Mouse (Mus musculus) MEL (cell line): Measurements from ENCODE around the gene Wrb. TPM values are rescaled to one million over a fixed set of nuclear protein-coding genes. Genes with fewer than 3 reads are reported as not detected.

ENCODE experiments used
- DNase-seq: peaks from one replicate; pipeline ENCODE4 v3.0.0; 2011; ENCODE audit warnings: low read depth, low spot score
- H3K27ac ChIP-seq: 2 replicates; pipeline ENCODE4 v1.5.1; 2012; ENCODE audit warnings: low read depth, mild to moderate bottlenecking, control low read depth, low read length, moderate library complexity; ENCODE audit not compliant: control insufficient read depth
- H3K27me3 ChIP-seq, 2 experiments: fragments of 150-350 bp in 1 of 2; sonication (generic) in 1 of 2; 2 replicates each; pipeline ENCODE4 v1.6.1; 2012; ENCODE audit warnings: low read length in 2 of 2, mild to moderate bottlenecking in 2 of 2, improper control_type of control experiment in 1 of 2, moderate library complexity in 1 of 2; ENCODE audit not compliant: insufficient read depth in 2 of 2, control insufficient read depth in 1 of 2
- H3K36me3 ChIP-seq, 2 experiments: 2 replicates each; pipeline ENCODE4 v1.6.1; 2012 to 2014; ENCODE audit warnings: low read length in 2 of 2, improper control_type of control experiment in 1 of 2, inconsistent platforms in 1 of 2, mild to moderate bottlenecking in 1 of 2; ENCODE audit not compliant: insufficient read depth in 2 of 2, control insufficient read depth in 1 of 2
- H3K4me1 ChIP-seq, 2 experiments: fragments of 150-350 bp in 1 of 2; sonication (generic) in 1 of 2; 2 replicates each; pipeline ENCODE4 v1.6.1; 2012; ENCODE audit warnings: low read length in 2 of 2, improper control_type of control experiment in 1 of 2, mild to moderate bottlenecking in 1 of 2; ENCODE audit not compliant: insufficient read depth in 2 of 2, control insufficient read depth in 1 of 2
- H3K4me3 ChIP-seq, 2 experiments: fragments of 150-350 bp in 1 of 2; sonication (generic) in 1 of 2; 2 replicates each; pipeline ENCODE4 v1.5.1; 2012; ENCODE audit warnings: low read depth in 2 of 2, low read length in 2 of 2, mild to moderate bottlenecking in 2 of 2, moderate library complexity in 2 of 2, control low read depth in 1 of 2, improper control_type of control experiment in 1 of 2; ENCODE audit not compliant: control insufficient read depth in 1 of 2, insufficient read depth in 1 of 2
- H3K79me2 ChIP-seq: 2 replicates; pipeline ENCODE4 v1.6.1; 2012; ENCODE audit warnings: mild to moderate bottlenecking, low read length, moderate library complexity; ENCODE audit not compliant: control insufficient read depth, poor library complexity, insufficient read depth
- H3K9ac ChIP-seq: 2 replicates; pipeline ENCODE4 v1.6.1; 2012; ENCODE audit warnings: low read depth, mild to moderate bottlenecking, control low read depth, low read length, moderate library complexity; ENCODE audit not compliant: control insufficient read depth, poor library complexity, severe bottlenecking
- H3K9me3 ChIP-seq: fragments of 150-350 bp; sonication (generic); replicated peaks from 2 replicates; pipeline ENCODE4 v1.6.1; 2012; ENCODE audit warnings: mild to moderate bottlenecking, low read length, improper control_type of control experiment, moderate library complexity; ENCODE audit not compliant: insufficient read depth
- CHD1 ChIP-seq: IDR thresholded peaks from 2 replicates; pipeline ENCODE4 v1.6.1; 2012; ENCODE audit warnings: low read depth, mild to moderate bottlenecking, inconsistent platforms, low read length, improper control_type of control experiment
- CHD2 ChIP-seq: IDR thresholded peaks from 2 replicates; pipeline ENCODE4 v1.6.1; 2011; ENCODE audit warnings: low read length, improper control_type of control experiment
- CTCF ChIP-seq, 3 experiments: IDR thresholded peaks in 2 of 3; conservative IDR thresholded peaks in 1 of 3; 2 replicates each; pipeline ENCODE4 v1.5.1; 2011 to 2012; ENCODE audit warnings: low read length in 3 of 3, low read depth in 2 of 3, mild to moderate bottlenecking in 2 of 3, improper control_type of control experiment in 1 of 3, inconsistent platforms in 1 of 3, mixed read lengths in 1 of 3, moderate library complexity in 1 of 3; ENCODE audit not compliant: control insufficient read depth in 1 of 3, insufficient read depth in 1 of 3, poor library complexity in 1 of 3, severe bottlenecking in 1 of 3
- ELF1 ChIP-seq: IDR thresholded peaks from 2 replicates; pipeline ENCODE4 v1.6.1; 2014; ENCODE audit warnings: low read depth, mild to moderate bottlenecking, inconsistent platforms, low read length, improper control_type of control experiment, moderate library complexity
- EP300 ChIP-seq, 2 experiments: IDR thresholded peaks; 2 replicates each; pipeline ENCODE4 v1.6.1; 2011; ENCODE audit warnings: improper control_type of control experiment in 2 of 2, low read length in 2 of 2, low read depth in 1 of 2, mild to moderate bottlenecking in 1 of 2
- ETS1 ChIP-seq: IDR thresholded peaks from 2 replicates; pipeline ENCODE4 v1.6.1; 2012; ENCODE audit warnings: low read depth, mild to moderate bottlenecking, inconsistent platforms, low read length, improper control_type of control experiment, moderate library complexity
- GABPA ChIP-seq: IDR thresholded peaks from 2 replicates; pipeline ENCODE4 v1.6.1; 2012; ENCODE audit warnings: low read depth, mild to moderate bottlenecking, inconsistent platforms, low read length, improper control_type of control experiment, moderate library complexity
- JUND ChIP-seq: IDR thresholded peaks from 2 replicates; pipeline ENCODE4 v1.6.1; 2011; ENCODE audit warnings: low read depth, mild to moderate bottlenecking, improper control_type of control experiment, low read length
- MAFK ChIP-seq: IDR thresholded peaks from 2 replicates; pipeline ENCODE4 v1.6.1; 2011; ENCODE audit warnings: low read depth, mild to moderate bottlenecking, low read length, improper control_type of control experiment, borderline replicate concordance
- SIN3A ChIP-seq: IDR thresholded peaks from 2 replicates; pipeline ENCODE4 v1.6.1; 2012; ENCODE audit warnings: low read length, improper control_type of control experiment, inconsistent platforms
- ZMIZ1 ChIP-seq: IDR thresholded peaks from 2 replicates; pipeline ENCODE4 v1.6.1; 2012; ENCODE audit warnings: low read depth, mild to moderate bottlenecking, inconsistent platforms, low read length, improper control_type of control experiment, moderate library complexity
- polyA plus RNA-seq, 2 experiments: library from polyadenylated mRNA; stranded (reverse) in 1 of 2; unstranded in 1 of 2; fragments of >175 nt in 1 of 2; fragments of >200 nt in 1 of 2; gene quantifications; 2 replicates each; pipeline versions ENCODE4 v1.2.1 to v1.2.4; 2012; ENCODE audit warnings: low replicate concordance in 2 of 2, low read depth in 1 of 2; ENCODE audit not compliant: insufficient read length in 2 of 2, insufficient read depth in 1 of 2, missing spikeins in 1 of 2
- total RNA-seq: library from RNA; depleted of rRNA; stranded (reverse); fragments of 300-350 nt; gene quantifications from 2 replicates; pipeline ENCODE4 v1.2.3, GENCODE M21; 2012

Wrb gene
- total and polyA plus RNA-seq, 3 experiments = 41.6 to 50.2 TPM; not detected in 1

DNA sequence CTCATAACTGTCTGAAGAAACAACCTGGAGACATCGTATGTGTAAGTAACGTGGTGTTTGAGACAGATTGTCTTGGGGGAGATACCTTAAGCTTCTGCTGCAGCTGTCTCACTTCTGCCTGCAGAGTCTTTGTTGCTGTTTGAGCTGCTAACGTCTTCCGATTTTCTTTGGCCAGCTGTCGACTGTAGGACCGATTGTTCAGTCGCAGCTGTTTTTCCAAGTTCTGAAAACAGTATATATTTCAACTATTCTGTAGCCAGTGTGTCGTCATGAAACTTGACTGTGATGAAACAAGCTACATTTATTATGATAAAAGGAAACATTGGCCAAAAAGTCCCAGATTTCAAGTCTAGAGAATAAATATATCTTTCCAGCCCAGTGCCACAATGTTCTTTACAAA is 28.4 kb downstream of the Wrb start:
- Histone ChIP-seq H3K27ac (no peak overlapping the region), H3K27me3 (no peaks in the 10 kb centered on the region), H3K9me3 (no peaks in the 10 kb centered on the region), H3K79me2 (no peaks in the 10 kb centered on the region), H3K4me3 (no peak overlapping the region)
- DNase-seq = no peak
- TF ChIP-seq ETS1 (no peak), EP300 (IDR thresholded peaks at IDR 0.05; ENCODE audit: low read depth in 1 of 2, low read length in 2 of 2) (no peak), CHD1 (no peak), SIN3A (no peak), CHD2 (no peak), JUND (no peak), CTCF (IDR thresholded peaks at IDR 0.05 in 2 of 3, conservative IDR thresholded peaks at IDR 0.05 in 1 of 3; ENCODE audit: control insufficient read depth in 1 of 3, insufficient read depth in 1 of 3, low read depth in 2 of 3, low read length in 3 of 3, poor library complexity in 1 of 3, severe bottlenecking in 1 of 3) (no peak), GABPA (no peak)
- TF ChIP-seq, all 39 proteins: peak for 0
- H3K36me3 ChIP-seq = no peaks in the 10 kb centered on the region; a peak in 1 of 4 replicates
- no peak overlapping the region for H3K9ac ChIP-seq
- H3K4me1 ChIP-seq = no peaks in the 10 kb centered on the region

GRCm38 (mm10) chr16:96175399-96175798 is 30.2 kb downstream of the Wrb start:
- no peaks in the 10 kb centered on the region; a peak in 1 of 4 replicates for H3K36me3 ChIP-seq
- no peaks in the 10 kb centered on the region for H3K4me1 ChIP-seq
- no peaks in the 10 kb centered on the region for H3K27me3 ChIP-seq
- no peak overlapping the region for H3K27ac ChIP-seq
- H3K9me3 ChIP-seq = no peaks in the 10 kb centered on the region
- no peak for DNase-seq
- H3K9ac ChIP-seq = no peak overlapping the region
- no peak overlapping the region for H3K4me3 ChIP-seq
- no peak for TF ChIP-seq ZMIZ1
- no peak for TF ChIP-seq MAFK
- no peaks in the 10 kb centered on the region for H3K79me2 ChIP-seq

DNA sequence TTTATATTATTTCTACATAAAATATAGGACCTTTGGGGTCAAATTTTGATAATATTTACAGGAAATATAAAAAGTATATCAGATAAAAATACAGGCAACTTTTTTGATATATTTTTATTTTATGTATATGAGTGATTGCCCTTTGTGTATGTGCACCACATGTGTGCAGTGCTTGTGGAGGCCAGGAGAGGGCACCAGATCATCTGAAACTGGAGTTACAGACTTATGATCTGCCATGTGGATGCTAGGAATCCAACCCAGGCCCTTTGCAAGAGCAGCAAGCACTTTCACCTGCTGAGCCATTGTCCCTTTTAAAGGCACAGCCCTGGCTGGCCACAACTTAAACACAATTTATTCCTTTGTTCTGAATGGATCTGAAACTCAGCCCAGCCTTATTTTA is 33.9 kb downstream of the Wrb start:
- H3K27ac ChIP-seq = no peak overlapping the region

More for the DNA sequence above, 33.9 kb downstream of the Wrb start:
- Histone ChIP-seq H3K4me1 (no peaks in the 10 kb centered on the region), H3K9ac (no peak overlapping the region), H3K4me3 (no peak overlapping the region), H3K79me2 (no peaks in the 10 kb centered on the region), H3K36me3 (no peaks in the 10 kb centered on the region), H3K9me3 (no peaks in the 10 kb centered on the region), H3K27me3 (no peaks in the 10 kb centered on the region)
- DNase-seq = peak; percentile 18
- TF ChIP-seq ELF1 (no peak), CTCF (IDR thresholded peaks at IDR 0.05 in 2 of 3, conservative IDR thresholded peaks at IDR 0.05 in 1 of 3; ENCODE audit: control insufficient read depth in 1 of 3, insufficient read depth in 1 of 3, low read depth in 2 of 3, low read length in 3 of 3, poor library complexity in 1 of 3, severe bottlenecking in 1 of 3) (peak; percentile 4 to 21 (median 21); a peak in 2 of 6 replicates)
